Mouse (Mus musculus) c-Kit-positive CD71-positive TER-119-negative erythroid progenitor cells, embryonic 14.5 days (primary cell): Measurements from ENCODE around the gene Borcs6.

Experiments used
- DNase-seq: peaks from one replicate; pipeline ENCODE4 v3.0.0-alpha.2; 2013; ENCODE audit warnings: low read depth

The Borcs6 gene

GRCm38 (mm10) chr11:69071262-69071661 lies 11.7 kb downstream of the Borcs6 start:
- DNase-seq, result no peak

GRCm38 (mm10) chr11:69072234-69072633 lies 12.7 kb downstream of the Borcs6 start:
- DNase-seq, result no peak

- DNase-seq, result no peak
These were observed 13.1 kb downstream of the Borcs6 start for GRCm38 (mm10) chr11:69072666-69073064.

GRCm38 (mm10) chr11:69073065-69073888 lies 13.8 kb downstream of the Borcs6 start:
- DNase-seq, result peak; percentile 96

GRCm38 (mm10) chr11:69073951-69074775 lies 14.6 kb downstream of the Borcs6 start:
- DNase-seq, result no peak

GRCm38 (mm10) chr11:69074776-69075069 lies 15.2 kb downstream of the Borcs6 start:
- DNase-seq, result no peak

- no peak for DNase-seq
These were observed 16.4 kb downstream of the Borcs6 start for GRCm38 (mm10) chr11:69075764-69076479.

- no peak for DNase-seq
These were observed 17.1 kb downstream of the Borcs6 start for GRCm38 (mm10) chr11:69076572-69076971.

- DNase-seq, result no peak
These were observed 17.8 kb downstream of the Borcs6 start for GRCm38 (mm10) chr11:69077316-69077715.

GRCm38 (mm10) chr11:69078041-69078440 lies 18.5 kb downstream of the Borcs6 start:
- DNase-seq, result no peak

- DNase-seq, result no peak
These were observed 19.4 kb downstream of the Borcs6 start for GRCm38 (mm10) chr11:69078805-69079438.

- DNase-seq, result no peak
These were observed 20.8 kb downstream of the Borcs6 start for GRCm38 (mm10) chr11:69080102-69080854.

GRCm38 (mm10) chr11:69080855-69081222 lies 21.3 kb downstream of the Borcs6 start:
- DNase-seq, result no peak

- DNase-seq, result no peak
These were observed 22.1 kb downstream of the Borcs6 start for GRCm38 (mm10) chr11:69081613-69082012.

GRCm38 (mm10) chr11:69085608-69086007 lies 26.1 kb downstream of the Borcs6 start:
- DNase-seq, result no peak

GRCm38 (mm10) chr11:69086390-69086789 lies 26.9 kb downstream of the Borcs6 start:
- DNase-seq, result no peak

GRCm38 (mm10) chr11:69087082-69087481 lies 27.6 kb downstream of the Borcs6 start:
- DNase-seq, result no peak

GRCm38 (mm10) chr11:69087597-69087996 lies 28.1 kb downstream of the Borcs6 start:
- DNase-seq, result no peak

- no peak for DNase-seq
These were observed 28.8 kb downstream of the Borcs6 start, which contains the start of gene Vamp2 for GRCm38 (mm10) chr11:69088103-69088855. Gene Vamp2 (plus strand): TSS chr11:69088490.

GRCm38 (mm10) chr11:69088856-69089615 lies 29.5 kb downstream of the Borcs6 start:
- DNase-seq, result no peak
